Mouse (Mus musculus) kidney, adult 8-10 months (tissue): Measurements from ENCODE around the gene Zfp189.
"Not testable (repeated sequence)": the region's sequence is repeated elsewhere in the genome, so short reads cannot be mapped to it uniquely, and the experiment has no call there.

Source experiments
- DNase-seq, 2 experiments: peaks; one replicate each; pipeline ENCODE4 v3.0.0; 2022

The Zfp189 gene

GRCm38 (mm10) chr4:49520572-49521340, at the start of gene Zfp189, which contains the start of gene Mrpl50:
Zfp189 (plus strand) TSS chr4:49521176.
Mrpl50 (minus strand) TSS chr4:49521093.
- DNase-seq = peak; percentile 95 to 97

- peak; percentile 70 to 71 for DNase-seq
These were observed 47.4 kb upstream of the Zfp189 start, which contains the start of gene Acnat1 for GRCm38 (mm10) chr4:49473435-49474100. Acnat1 (minus strand) TSS chr4:49473912.

- DNase-seq = no peak
These were observed 46.4 kb upstream of the Zfp189 start for GRCm38 (mm10) chr4:49474583-49474982.

GRCm38 (mm10) chr4:49478118-49478877, 42.7 kb upstream of the Zfp189 start:
- DNase-seq = no peak

- DNase-seq = not testable (repeated sequence)
These were observed 41.9 kb upstream of the Zfp189 start for GRCm38 (mm10) chr4:49479035-49479434.

GRCm38 (mm10) chr4:49480104-49480760, 40.7 kb upstream of the Zfp189 start:
- peak in 1 of 2 experiments; percentile 35 for DNase-seq

- DNase-seq = no peak
These were observed 40.1 kb upstream of the Zfp189 start for GRCm38 (mm10) chr4:49480896-49481295.

- peak; percentile 70 to 87 for DNase-seq
These were observed 35.5 kb upstream of the Zfp189 start for GRCm38 (mm10) chr4:49485442-49485841.

- not testable (repeated sequence) for DNase-seq
These were observed 34.9 kb upstream of the Zfp189 start for GRCm38 (mm10) chr4:49485934-49486650.

GRCm38 (mm10) chr4:49503563-49503962, 17.4 kb upstream of the Zfp189 start:
- no peak for DNase-seq

GRCm38 (mm10) chr4:49506386-49506785, 14.6 kb upstream of the Zfp189 start, which contains the start of gene Baat:
Baat (minus strand) TSS chr4:49506557.
- no peak for DNase-seq

- DNase-seq = peak in 1 of 2 experiments; percentile 39
These were observed 11.8 kb upstream of the Zfp189 start for GRCm38 (mm10) chr4:49509183-49509582.

GRCm38 (mm10) chr4:49510236-49510835, 10.6 kb upstream of the Zfp189 start:
- peak in 1 of 2 experiments; percentile 20 for DNase-seq

- DNase-seq = no peak
These were observed 8.3 kb upstream of the Zfp189 start for GRCm38 (mm10) chr4:49512636-49513035.

GRCm38 (mm10) chr4:49514441-49514840, 6.5 kb upstream of the Zfp189 start:
- DNase-seq = peak in 1 of 2 experiments; percentile 46

GRCm38 (mm10) chr4:49519476-49519875, 1.5 kb upstream of the Zfp189 start:
- DNase-seq = no peak

GRCm38 (mm10) chr4:49521346-49521745, 370 bp downstream of the Zfp189 start:
- no peak for DNase-seq

GRCm38 (mm10) chr4:49522576-49522975, 1.6 kb downstream of the Zfp189 start:
- DNase-seq = no peak

GRCm38 (mm10) chr4:49535036-49535435, 14.1 kb downstream of the Zfp189 start:
- no peak for DNase-seq

GRCm38 (mm10) chr4:49535675-49536294, 14.8 kb downstream of the Zfp189 start:
- DNase-seq = no peak

GRCm38 (mm10) chr4:49536671-49537070, 15.7 kb downstream of the Zfp189 start:
- no peak for DNase-seq
